Mouse (Mus musculus) heart, adult 18-20 months (tissue): ENCODE measurements at regions not wholly inside any gene's neighbourhood (a gene's known extent, or its start where the extent isn't known, plus 50 kb on each side); places are given as distances from the start of the nearest gene placed in this dataset.
A peak's percentile ranks its signal among the peaks of the same experiment; 100 is the strongest.

Source experiments
- DNase-seq, 2 experiments: peaks; one replicate each; pipeline ENCODE4 v3.0.0; 2021 to 2022; ENCODE audit warnings: mixed read lengths in 1 of 2

- peak in 1 of 2 experiments; percentile 4 for DNase-seq
Measured at GRCm38 (mm10) chr10:10628236-10628717, 52.9 kb upstream of the Gm10944 start.

GRCm38 (mm10) chr10:10614976-10615762 is 57.1 kb upstream of the Rab32 start:
- DNase-seq, result no peak

GRCm38 (mm10) chr10:10610561-10611345 is 52.7 kb upstream of the Rab32 start:
- no peak for DNase-seq

- DNase-seq, result no peak
Measured at GRCm38 (mm10) chr10:10608626-10609168, 50.6 kb upstream of the Rab32 start.
